Mouse (Mus musculus) right cerebral cortex, postnatal 14 days (tissue): ENCODE measurements around the gene Vps53.

Source experiments
- DNase-seq: peaks from one replicate; pipeline ENCODE4 v3.0.0; 2022

The Vps53 gene

DNA sequence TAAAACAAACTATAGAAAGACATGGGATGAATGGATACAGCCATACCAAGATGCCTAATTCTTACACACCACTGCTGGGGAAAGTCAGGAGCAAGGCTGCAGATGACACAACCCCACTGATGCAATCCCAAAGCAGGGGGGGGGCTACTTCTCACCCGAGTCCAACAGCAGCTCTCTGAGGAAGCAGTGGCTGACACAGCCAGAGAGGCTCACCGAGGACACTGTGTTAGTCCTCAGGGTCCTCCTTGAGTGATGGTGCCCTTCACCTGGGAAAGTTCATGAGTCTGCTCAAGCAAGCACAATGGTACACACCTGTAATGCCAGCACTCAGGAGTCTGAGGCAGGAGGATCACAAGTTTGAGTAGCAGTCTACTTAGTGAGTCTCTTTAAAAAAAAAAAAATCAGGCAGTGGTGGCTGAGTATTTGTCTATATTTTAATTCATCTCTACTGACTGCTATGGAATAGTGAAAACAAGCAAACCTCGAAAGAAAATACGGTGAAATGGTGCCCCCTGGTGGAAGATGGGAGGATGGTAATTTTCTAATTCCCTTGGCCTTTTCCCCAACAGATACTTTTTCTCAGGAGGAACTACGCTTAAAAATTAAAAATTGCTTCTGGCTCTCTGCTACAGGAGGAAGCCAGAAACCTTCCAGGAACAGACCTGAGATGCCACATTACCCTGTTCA is 12.2 kb downstream of the Vps53 start:
- DNase-seq: peak; percentile 65

DNA sequence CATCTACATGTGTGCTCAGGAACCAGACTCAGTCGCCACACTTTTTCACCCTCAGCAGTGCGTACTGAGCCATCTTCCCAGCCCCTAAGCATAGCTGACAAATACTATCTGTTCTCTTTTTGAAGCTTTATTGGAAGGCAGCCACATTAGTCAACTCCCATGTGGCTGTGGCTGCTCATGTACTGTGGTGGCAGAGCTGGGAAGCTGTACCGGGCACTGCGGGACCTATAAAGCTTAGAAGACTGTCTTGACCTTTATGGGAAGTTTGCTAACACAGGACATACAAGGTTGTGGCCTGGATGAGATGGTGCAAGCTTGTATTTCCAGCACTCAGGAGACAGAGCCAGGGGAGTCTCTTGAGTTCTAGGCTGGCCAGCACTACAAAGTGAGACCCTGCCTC is 12.8 kb downstream of the Vps53 start:
- DNase-seq: no peak

DNA sequence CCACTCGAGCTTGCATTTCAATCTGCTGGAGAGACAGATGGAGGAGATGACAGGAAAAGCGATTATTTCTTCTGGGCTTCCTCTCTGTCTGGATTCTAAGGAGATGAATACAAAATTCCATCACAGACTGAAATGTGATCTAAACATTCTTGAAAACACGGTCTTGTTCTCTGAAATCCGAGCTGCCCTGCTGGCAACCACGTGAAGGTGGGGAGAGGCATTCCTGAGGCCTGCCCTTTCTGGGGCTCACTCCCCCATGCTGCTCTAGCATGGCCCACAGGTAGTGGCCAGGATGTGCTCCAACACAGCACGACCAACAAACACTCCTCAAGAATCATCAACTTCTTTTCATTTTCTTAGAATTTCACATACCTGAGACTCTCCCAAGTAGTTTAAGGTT is 19.2 kb downstream of the Vps53 start:
- no peak for DNase-seq

DNA sequence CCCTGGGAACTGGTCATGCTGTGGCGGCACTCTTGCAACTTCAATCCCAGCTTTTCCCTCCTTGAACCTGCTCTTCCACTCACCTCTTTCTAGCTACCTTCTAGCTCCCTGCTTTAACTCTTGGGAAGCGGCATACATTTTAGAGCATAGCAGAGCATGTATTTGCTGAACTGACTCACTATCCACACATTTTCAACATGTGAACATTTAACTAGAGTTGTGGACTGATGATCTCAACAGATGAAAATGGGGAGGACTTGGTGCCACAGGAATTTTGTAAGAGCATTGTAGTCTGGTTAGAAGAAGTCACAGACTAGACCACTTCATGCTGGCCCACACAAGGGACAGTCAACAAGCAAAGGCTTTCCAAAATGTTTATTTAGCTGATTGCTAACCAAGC is 21.1 kb downstream of the Vps53 start:
- no peak for DNase-seq

DNA sequence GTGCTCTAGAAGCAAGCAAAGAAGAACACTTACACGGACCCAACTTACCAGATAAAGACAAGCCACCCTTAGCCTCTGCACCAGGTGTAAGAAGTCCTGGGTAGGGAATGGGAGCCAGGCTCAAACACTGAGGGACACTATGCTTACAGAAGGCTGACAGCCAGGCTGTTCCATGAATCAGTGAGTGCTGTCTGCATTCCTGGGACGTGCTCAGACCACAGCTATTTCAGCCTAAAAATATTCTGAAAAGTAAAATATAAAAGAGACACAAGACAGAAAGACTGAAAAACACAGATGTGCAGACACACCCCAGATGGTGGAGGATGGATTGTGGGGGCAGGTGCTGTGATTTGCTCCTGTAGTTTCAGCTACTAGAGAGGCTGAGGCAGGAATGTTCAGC is 24.6 kb downstream of the Vps53 start:
- DNase-seq: no peak

GRCm38 (mm10) chr11:76154200-76154599 is 25.2 kb downstream of the Vps53 start:
- no peak for DNase-seq

DNA sequence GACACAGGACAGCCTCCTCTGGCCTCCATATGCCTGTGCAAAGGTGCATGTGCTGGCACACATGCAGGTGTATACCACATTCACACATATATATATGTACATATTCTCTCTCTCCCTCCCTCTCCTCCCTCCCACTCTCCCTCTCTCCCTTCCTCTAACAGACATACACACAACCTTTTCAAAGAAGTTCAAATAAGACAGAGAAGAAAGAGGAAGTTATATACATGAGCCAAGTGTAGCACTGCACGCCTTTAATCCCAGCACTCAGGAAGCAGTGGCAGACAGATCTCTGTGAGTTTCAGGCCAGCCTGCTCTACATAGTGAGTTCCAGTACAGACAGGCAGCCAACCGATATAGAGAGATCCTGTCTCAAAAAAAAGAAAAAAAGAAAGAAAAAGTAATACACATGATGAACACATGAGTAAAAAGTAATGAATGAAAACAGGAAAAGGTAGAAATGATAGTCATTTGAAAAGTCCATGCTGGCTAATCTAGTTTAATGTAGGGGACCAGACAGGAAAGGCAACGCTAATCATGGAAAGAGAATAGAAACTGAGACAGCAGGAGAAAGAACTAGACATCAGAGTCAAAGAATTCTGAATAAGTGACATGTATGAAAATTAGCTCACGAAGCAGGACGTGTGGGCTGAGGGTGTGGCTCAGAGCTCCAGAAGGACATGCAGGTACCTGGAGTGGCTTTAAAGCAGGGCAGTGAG is 26.1 kb downstream of the Vps53 start:
- no peak for DNase-seq

DNA sequence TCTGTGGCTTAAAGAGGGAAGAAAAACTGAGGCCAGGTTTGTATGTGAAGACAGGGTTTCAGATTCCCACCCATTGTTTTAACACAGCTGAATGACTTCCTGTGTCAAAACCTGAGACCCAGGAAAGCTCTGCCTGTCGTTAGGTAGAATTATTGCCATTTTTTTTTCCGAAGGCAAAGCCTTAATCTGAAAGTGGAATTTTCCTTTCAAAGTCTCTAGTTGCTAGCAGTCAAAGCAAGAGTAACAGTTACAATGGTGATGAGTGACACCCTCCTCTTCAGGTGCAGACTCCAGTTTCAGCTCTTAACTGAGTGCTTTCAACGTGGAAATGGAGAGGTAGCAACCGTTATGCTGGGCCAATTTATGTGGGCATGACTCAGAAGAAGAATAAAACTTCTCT is 28.5 kb downstream of the Vps53 start:
- no peak for DNase-seq

GRCm38 (mm10) chr11:76148055-76149008 is 31.1 kb downstream of the Vps53 start:
- DNase-seq: no peak

DNA sequence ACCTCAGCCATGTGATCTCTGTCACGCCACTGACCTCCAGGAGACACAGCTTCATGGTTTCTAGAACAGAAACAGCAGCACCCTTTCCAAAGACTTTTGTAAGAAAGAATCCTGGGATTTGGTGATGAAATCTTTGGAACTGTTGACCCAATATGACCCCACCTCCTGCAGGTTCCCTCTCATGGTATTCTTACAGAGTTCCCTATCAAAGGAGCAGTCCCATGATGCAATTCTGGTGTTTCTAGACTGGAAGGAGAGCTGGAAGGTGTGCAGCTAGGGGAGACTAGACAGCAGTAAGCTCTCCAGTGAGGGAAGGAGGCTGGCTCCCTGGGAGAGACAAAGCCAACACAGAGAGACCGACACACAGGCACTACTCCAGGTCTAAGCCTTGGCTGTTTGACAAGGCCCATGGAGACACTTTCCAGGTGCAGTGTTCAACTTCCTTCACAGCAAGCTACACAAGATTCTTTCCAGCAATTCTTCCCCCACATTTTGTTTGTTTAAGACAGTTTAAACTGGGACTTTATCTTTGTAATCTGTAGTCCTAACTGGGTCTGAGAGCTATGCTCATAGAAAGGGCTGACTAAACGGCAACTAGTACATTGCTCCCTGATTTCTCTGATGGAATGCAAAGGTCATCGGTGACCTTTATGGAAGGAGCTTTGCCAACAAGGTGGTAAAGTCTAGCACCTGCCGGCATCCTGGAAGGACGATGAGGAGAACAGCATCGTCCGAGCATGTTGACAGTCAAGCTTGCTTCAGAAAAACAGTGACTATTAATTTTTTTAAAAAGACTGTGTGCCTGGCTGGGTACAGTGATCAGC is 33.0 kb downstream of the Vps53 start:
- DNase-seq: no peak

DNA sequence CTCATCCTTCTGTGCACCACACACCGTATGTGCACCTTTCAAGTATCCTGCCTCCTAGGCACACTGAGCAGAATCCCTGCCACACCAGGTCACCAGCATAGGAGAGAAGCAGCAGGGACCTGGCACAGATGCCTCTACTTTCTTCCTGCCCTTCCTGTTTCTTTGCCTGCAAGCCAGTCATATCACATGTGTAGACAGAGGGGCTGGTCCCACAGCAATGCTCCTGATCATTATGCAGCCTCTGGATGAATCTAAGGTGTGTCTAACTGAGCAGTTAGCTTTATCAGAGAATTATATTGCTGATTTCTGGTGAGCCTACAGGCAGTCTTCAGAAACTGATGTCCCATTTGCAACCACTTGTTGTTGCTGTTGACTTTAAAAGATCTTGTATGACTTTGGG is 34.3 kb downstream of the Vps53 start:
- DNase-seq: no peak

- no peak for DNase-seq
Measured at GRCm38 (mm10) chr11:76144386-76144785, 35.1 kb downstream of the Vps53 start.

DNA sequence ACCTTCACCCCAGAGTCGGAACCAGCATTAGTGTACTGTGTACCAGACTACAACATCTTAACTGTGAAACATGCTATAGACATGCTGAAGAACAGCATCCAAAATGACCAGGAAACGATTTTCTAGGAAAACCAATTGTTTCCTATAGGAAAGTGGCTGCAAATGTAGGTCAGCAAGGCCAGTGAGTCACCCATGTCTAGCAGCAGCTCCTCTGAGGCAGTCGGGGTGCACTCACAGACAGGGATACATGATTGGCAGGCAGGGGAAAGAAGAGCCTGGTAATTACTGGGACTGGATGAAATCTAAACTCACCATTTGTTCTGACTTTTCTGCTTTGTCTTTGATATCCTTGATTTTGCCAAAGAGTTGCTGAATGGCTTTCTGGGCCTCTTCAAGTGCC is 41.5 kb downstream of the Vps53 start:
- DNase-seq: no peak

- no peak for DNase-seq
Measured at GRCm38 (mm10) chr11:76135641-76136437, 43.6 kb downstream of the Vps53 start.

- no peak for DNase-seq
Measured at GRCm38 (mm10) chr11:76130859-76131258, 48.6 kb downstream of the Vps53 start.

DNA sequence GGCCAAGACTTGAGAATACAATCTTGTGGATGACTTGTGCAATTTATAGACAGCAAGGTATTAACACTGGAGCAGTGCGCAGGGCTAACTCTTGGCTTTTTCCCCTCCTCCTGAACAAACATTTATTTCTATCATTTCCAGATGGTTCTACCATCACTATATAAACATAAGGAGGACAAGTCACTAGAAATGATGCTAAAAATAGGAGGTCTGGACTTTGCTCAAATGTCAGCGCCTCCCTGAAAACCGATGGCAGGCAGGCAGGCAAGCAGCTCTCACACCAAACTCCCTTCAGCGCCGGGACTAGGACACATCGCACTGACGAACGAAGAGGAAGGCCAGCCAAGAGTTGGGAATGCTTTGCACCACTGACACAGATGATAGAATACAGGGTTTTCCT is 54.1 kb downstream of the Vps53 start:
- DNase-seq: no peak

- DNase-seq: no peak
Measured at GRCm38 (mm10) chr11:76123517-76123916, 55.9 kb downstream of the Vps53 start.

DNA sequence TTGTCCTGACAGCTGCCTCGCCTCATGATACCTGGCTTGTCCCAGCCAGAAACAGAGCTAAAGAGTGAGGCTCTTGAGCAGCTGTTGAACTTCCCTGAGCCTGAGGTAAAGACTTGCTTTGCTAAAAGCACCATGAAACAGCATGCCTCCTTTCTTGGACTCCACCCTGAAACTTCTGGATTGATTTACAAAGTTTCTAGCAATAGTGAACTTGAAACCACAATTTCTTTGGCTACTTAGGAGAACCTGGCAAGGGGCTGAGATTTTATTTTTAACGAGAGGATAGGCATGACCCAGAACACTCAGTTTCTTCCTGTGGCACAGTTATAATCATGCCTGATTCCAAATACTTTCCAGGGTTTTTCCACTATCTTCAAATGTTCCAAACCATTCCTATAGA is 56.9 kb downstream of the Vps53 start:
- DNase-seq: no peak

DNA sequence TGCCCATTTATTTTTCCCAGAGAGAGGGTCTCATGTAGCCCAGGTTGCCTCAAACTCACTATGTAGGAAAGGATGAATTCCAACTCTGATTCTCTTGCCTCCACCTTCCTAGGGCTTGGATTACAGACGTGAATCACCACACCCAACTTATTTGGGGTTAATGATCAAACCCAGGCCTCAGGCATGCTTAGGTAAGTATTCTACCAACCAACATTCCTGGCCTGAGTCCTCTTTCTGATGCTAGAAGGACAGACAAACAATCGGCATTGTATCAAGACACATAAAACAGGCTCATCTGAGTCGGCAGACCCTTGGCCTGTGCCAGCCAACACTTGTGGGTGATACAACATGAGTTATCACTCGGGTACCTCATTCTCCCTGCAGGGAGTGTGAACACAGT is 58.4 kb downstream of the Vps53 start:
- no peak for DNase-seq

- DNase-seq: no peak
Measured at GRCm38 (mm10) chr11:76120407-76120901, 59.0 kb downstream of the Vps53 start.

DNA sequence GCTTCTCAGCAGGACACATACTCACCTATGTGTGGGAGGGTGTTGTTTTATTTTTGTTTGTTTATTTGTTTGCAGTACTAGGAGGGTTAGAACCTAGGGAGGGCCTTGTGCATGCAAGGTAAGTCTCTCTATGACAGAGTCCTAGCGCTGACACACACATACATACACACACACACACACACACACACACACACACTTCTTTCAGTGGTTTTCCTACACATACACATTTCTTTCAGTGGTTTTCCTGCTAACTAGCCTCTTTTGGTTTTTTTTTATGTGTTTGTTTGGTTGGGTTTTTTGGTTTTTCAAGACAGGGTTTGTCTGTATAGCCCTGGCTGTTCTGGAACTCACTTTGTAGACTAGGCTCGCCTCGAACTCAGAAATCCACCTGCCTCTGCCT is 69.0 kb downstream of the Vps53 start:
- no peak for DNase-seq
